Mouse (Mus musculus): ENCODE results near the gene Ntm. TPM values are rescaled to one million over a fixed set of nuclear protein-coding genes. Genes with fewer than 3 reads are reported as not detected.

Ntm gene
- polyA plus RNA-seq, 1 experiment from 2014 or later: 14.3 TPM

DNA sequence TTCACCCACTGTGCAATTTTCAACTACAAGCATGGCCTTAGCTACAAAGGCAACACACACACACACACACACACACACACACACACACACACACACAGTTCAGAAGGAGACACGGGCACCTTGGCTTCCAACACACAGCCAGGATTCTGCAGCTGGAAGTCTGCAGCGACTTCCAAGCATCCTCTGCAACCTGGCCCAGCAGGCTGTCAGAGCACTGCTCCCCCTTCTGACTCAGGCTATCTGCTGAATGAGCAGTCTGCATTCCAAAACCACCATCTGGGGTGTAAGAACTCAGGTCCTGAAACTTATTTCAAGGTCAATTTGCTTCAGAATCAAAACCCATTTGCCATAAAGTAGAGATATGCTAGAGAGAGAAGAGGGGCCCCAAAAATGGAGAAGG, 246.1 kb downstream of the Ntm start:
- no peak overlapping the region for H3K27ac ChIP-seq (ENCODE audit: low read depth, low read length)
- H3K27me3 ChIP-seq (ENCODE audit: control insufficient read depth, insufficient read depth, low read length): no peaks in the 10 kb centered on the region
- no peak overlapping the region for H3K9ac ChIP-seq (ENCODE audit: low read length)
- no peaks in the 10 kb centered on the region; the same call in 1 of the 2 replicates for H3K4me1 ChIP-seq (replicated peaks; ENCODE audit: control insufficient read depth, insufficient read depth, low read length)
- WGBS: 50% methylated on average over 2 of the region's 2 CpGs
- H3K4me3 ChIP-seq (ENCODE audit: low read depth, low read length): no peak overlapping the region
- ATAC-seq (replicated peaks; ENCODE audit: low FRiP score) (no peak), DNase-seq (ENCODE audit: low spot score) (no peak)
- no peaks in the 10 kb centered on the region for H3K9me3 ChIP-seq (ENCODE audit: control insufficient read depth, low read length)
- H3K36me3 ChIP-seq (ENCODE audit: control insufficient read depth, insufficient read depth, low read length): no peaks in the 10 kb centered on the region
- no peak overlapping the region for H3K4me2 ChIP-seq (ENCODE audit: low read depth, low read length, severe bottlenecking)

DNA sequence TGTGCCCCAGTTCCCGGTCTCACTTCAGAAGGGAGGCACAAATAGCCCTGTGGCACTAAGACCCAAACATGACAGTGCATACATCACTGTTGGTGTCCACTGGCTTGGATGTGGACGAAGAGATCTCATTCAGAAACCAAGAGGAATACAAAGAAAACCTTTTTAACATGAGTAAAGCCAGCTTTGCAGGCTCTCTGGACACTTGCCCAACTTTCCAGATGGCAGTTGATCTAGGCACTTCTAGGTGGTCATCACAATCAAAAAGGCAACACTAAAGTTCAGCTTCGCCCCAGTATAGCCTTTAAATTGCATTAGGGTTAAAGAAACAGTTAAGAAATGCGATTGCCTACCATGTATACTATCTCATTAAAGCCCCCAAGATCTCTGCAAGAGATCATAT, 264.7 kb downstream of the Ntm start:
- ATAC-seq (replicated peaks; ENCODE audit: low FRiP score): no peak

DNA sequence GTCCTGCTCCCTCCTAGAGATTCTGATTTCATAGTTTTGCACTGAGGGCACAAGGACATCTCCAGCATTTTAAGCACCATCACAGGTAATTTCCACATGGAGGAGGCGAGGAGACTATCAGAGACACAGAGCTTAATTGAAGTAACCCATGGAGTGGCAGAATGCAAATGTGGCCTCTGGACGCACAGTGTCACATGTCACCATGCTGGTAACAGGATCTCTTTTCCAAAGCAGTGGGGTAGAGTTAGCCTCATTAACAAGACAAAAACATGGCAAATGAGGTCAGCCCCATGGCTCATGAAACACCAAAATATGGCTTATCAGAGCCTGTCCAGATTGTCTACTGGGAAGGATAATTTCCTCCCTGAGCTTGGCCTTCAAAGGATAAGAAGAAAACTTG, 268.8 kb downstream of the Ntm start:
- 24% methylated on average over 2 of the region's 2 CpGs for WGBS
- no peak for ATAC-seq (replicated peaks; ENCODE audit: low FRiP score)
- no peak overlapping the region for H3K27ac ChIP-seq (ENCODE audit: low read depth, low read length)

More for the DNA sequence above, 264.7 kb downstream of the Ntm start:
- H3K9ac ChIP-seq (ENCODE audit: low read length): no peak overlapping the region
- no peaks in the 10 kb centered on the region for H3K27me3 ChIP-seq (ENCODE audit: control insufficient read depth, insufficient read depth, low read length)
- H3K4me3 ChIP-seq (ENCODE audit: low read depth, low read length): no peak overlapping the region
- H3K4me1 ChIP-seq (replicated peaks; ENCODE audit: control insufficient read depth, insufficient read depth, low read length): peaks cover 2% of the 10 kb centered on the region; the same call in 1 of the 2 replicates
- H3K9me3 ChIP-seq (ENCODE audit: control insufficient read depth, low read length): no peaks in the 10 kb centered on the region
- no peaks in the 10 kb centered on the region for H3K36me3 ChIP-seq (ENCODE audit: control insufficient read depth, insufficient read depth, low read length)
- DNase-seq (ENCODE audit: low spot score): no peak
- 81% methylated on average over 4 of the region's 4 CpGs for WGBS
- no peak overlapping the region for H3K4me2 ChIP-seq (ENCODE audit: low read depth, low read length, severe bottlenecking)
- H3K27ac ChIP-seq (ENCODE audit: low read depth, low read length): no peak overlapping the region

DNA sequence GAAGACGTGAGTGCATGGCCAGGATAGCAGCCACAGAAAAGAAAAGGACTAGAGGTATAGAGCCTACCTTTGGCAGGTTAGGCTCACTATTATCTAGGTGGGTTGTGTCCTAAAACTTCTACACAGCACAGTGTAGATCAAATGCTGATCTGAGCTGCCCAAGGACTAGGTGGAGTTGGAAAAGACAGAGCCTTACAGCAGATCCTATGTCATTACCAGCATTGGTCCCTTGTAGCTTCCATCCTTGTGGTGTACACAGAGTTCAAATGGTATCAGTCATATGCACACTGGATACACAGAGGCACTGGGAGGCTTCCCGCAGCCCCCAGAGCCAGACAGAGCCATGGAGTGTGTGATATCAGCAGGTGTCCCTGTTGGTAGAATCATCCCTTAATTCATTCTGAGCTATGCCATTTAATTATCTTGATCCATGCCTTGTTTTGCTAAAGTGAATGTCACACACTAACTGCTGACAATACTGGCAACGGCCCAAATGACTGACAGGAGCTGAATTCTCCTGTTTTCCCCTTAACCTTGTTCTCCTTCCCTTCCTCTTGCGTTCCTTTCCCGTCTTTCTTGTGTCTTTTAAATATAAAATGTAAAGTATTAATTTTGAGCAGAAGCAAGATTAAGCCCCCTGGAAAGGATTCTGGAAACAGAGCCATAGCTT, 271.6 kb downstream of the Ntm start:
- no peak for ATAC-seq (replicated peaks; ENCODE audit: low FRiP score)
- Histone ChIP-seq H3K27me3 (ENCODE audit: control insufficient read depth, insufficient read depth, low read length) (no peaks in the 10 kb centered on the region), H3K4me3 (ENCODE audit: low read depth, low read length) (no peak overlapping the region), H3K36me3 (ENCODE audit: control insufficient read depth, insufficient read depth, low read length) (no peaks in the 10 kb centered on the region), H3K4me2 (ENCODE audit: low read depth, low read length, severe bottlenecking) (no peak overlapping the region), H3K9ac (ENCODE audit: low read length) (no peak overlapping the region), H3K9me3 (ENCODE audit: control insufficient read depth, low read length) (no peaks in the 10 kb centered on the region), H3K4me1 (replicated peaks; ENCODE audit: control insufficient read depth, insufficient read depth, low read length) (peaks cover 2% of the 10 kb centered on the region; the same call in 1 of the 2 replicates), H3K27ac (ENCODE audit: low read depth, low read length) (no peak overlapping the region)
- DNase-seq (ENCODE audit: low spot score): no peak
- 73% methylated on average over 5 of the region's 5 CpGs for whole genome bisulfite sequencing

More for the DNA sequence above, 268.8 kb downstream of the Ntm start:
- Histone ChIP-seq H3K27me3 (ENCODE audit: control insufficient read depth, insufficient read depth, low read length) (no peaks in the 10 kb centered on the region), H3K4me3 (ENCODE audit: low read depth, low read length) (no peak overlapping the region), H3K4me2 (ENCODE audit: low read depth, low read length, severe bottlenecking) (no peak overlapping the region), H3K4me1 (replicated peaks; ENCODE audit: control insufficient read depth, insufficient read depth, low read length) (peaks cover 2% of the 10 kb centered on the region; the same call in 1 of the 2 replicates), H3K36me3 (ENCODE audit: control insufficient read depth, insufficient read depth, low read length) (no peaks in the 10 kb centered on the region), H3K9ac (ENCODE audit: low read length) (no peak overlapping the region), H3K9me3 (ENCODE audit: control insufficient read depth, low read length) (no peaks in the 10 kb centered on the region)
- DNase-seq (ENCODE audit: low spot score): no peak

DNA sequence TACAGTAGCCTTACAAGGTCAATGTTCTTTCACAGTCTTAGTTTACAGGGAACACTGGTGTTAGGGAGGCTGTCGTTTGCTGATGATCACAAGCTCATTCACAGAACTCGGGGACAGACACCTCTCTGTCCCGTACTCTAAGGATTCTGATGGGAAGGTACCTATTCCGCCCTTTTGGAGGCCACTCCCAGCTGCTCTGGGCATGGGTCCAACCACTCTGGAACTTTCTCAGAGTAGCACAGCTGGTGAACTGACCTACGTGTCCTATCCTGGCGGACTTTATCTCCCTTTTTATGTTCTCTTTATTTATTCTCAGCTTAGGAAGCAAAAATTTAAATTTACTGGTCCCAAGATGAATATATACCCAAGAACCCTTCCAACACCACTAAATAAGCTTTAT, 280.7 kb downstream of the Ntm start:
- Histone ChIP-seq H3K27ac (ENCODE audit: low read depth, low read length) (no peak overlapping the region), H3K4me2 (ENCODE audit: low read depth, low read length, severe bottlenecking) (no peak overlapping the region), H3K9me3 (ENCODE audit: control insufficient read depth, low read length) (no peaks in the 10 kb centered on the region), H3K9ac (ENCODE audit: low read length) (no peak overlapping the region), H3K36me3 (ENCODE audit: control insufficient read depth, insufficient read depth, low read length) (no peaks in the 10 kb centered on the region), H3K27me3 (ENCODE audit: control insufficient read depth, insufficient read depth, low read length) (no peaks in the 10 kb centered on the region), H3K4me3 (ENCODE audit: low read depth, low read length) (no peak overlapping the region), H3K4me1 (replicated peaks; ENCODE audit: control insufficient read depth, insufficient read depth, low read length) (0 out of 2 replicates have a peak, but pooled peaks cover 3% of the 10 kb centered on the region)
- 88% methylated on average over 6 of the region's 6 CpGs for WGBS
- ATAC-seq (replicated peaks; ENCODE audit: low FRiP score) (no peak), DNase-seq (ENCODE audit: low spot score) (no peak)

DNA sequence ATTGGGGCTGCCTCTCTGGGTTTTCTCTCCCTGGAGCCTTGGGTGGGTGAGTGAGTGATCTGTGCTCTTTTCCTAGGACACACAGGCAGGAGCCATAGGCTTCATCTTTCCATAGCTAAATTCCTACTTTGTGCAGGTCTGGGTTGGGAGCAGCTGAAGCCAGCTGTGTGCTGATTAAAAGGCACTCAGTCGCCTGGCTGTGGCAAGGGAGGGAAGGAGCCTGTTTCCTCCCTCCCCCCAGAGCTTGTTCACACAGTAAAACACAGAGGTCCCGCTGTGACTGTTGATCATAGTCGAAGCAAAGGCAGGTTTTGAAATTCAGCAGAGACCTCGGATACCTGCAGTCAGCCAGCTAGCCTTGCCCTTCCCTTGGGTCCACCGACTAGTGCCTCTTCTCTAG, 282.3 kb downstream of the Ntm start:
- Histone ChIP-seq H3K9me3 (ENCODE audit: control insufficient read depth, low read length) (no peaks in the 10 kb centered on the region), H3K9ac (ENCODE audit: low read length) (no peak overlapping the region), H3K27me3 (ENCODE audit: control insufficient read depth, insufficient read depth, low read length) (no peaks in the 10 kb centered on the region), H3K4me1 (replicated peaks; ENCODE audit: control insufficient read depth, insufficient read depth, low read length) (0 out of 2 replicates have a peak, but pooled peaks cover 3% of the 10 kb centered on the region), H3K27ac (ENCODE audit: low read depth, low read length) (no peak overlapping the region), H3K4me3 (ENCODE audit: low read depth, low read length) (no peak overlapping the region), H3K36me3 (ENCODE audit: control insufficient read depth, insufficient read depth, low read length) (no peaks in the 10 kb centered on the region), H3K4me2 (ENCODE audit: low read depth, low read length, severe bottlenecking) (no peak overlapping the region)
- ATAC-seq (replicated peaks; ENCODE audit: low FRiP score): no peak
- 15% methylated on average over 5 of the region's 5 CpGs for WGBS
- no peak for DNase-seq (ENCODE audit: low spot score)

DNA sequence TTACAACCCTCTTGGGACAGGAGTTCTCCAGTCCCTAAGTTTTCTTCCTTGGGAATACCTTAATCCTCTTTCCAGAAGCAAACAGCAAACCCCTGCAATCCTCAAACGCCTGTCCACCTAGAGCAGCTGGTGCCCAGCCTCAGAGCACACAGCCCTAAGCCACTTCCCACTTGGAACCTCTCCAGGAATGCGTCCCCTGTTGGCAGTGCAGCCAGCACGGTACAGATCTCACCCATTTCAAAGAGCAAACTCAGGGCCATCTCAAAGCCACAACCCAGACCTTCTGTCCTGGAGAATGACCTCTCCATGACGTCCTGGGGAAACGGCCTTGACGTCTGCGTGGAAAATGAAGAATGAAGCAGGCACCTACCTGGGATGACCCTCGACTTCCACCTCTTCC, 289.0 kb downstream of the Ntm start:
- Histone ChIP-seq H3K9ac (ENCODE audit: low read length) (no peak overlapping the region), H3K4me3 (ENCODE audit: low read depth, low read length) (no peak overlapping the region), H3K27ac (ENCODE audit: low read depth, low read length) (no peak overlapping the region), H3K4me1 (replicated peaks; ENCODE audit: control insufficient read depth, insufficient read depth, low read length) (no peaks in the 10 kb centered on the region), H3K9me3 (ENCODE audit: control insufficient read depth, low read length) (no peaks in the 10 kb centered on the region), H3K36me3 (ENCODE audit: control insufficient read depth, insufficient read depth, low read length) (no peaks in the 10 kb centered on the region), H3K27me3 (ENCODE audit: control insufficient read depth, insufficient read depth, low read length) (no peaks in the 10 kb centered on the region), H3K4me2 (ENCODE audit: low read depth, low read length, severe bottlenecking) (no peak overlapping the region)
- ATAC-seq (replicated peaks; ENCODE audit: low FRiP score) (no peak), DNase-seq (ENCODE audit: low spot score) (no peak)
- 70% methylated on average over 8 of the region's 8 CpGs for WGBS

DNA sequence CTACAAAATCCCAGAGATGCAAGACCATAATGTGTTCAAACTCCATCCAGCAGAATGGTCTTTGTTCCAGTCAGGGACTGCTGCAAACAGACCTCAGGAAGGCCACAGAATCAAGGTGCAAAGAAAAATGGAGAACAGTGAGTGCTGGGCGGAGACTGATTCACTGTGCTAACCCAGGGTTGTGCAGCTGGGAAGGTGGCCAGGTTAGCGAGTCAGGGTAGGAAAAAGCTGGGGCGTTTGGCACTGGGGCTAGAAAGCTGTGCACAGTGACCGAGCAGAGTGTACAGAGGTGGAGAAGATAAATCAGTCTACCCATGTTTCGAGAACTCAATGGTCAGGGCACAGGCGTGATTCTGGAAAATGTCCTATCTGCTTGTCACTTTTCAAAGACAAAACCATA, 291.1 kb downstream of the Ntm start:
- DNase-seq (ENCODE audit: low spot score): peak; percentile 31
- Histone ChIP-seq H3K27me3 (ENCODE audit: control insufficient read depth, insufficient read depth, low read length) (no peaks in the 10 kb centered on the region), H3K36me3 (ENCODE audit: control insufficient read depth, insufficient read depth, low read length) (no peaks in the 10 kb centered on the region), H3K27ac (ENCODE audit: low read depth, low read length) (no peak overlapping the region), H3K4me2 (ENCODE audit: low read depth, low read length, severe bottlenecking) (no peak overlapping the region), H3K4me1 (replicated peaks; ENCODE audit: control insufficient read depth, insufficient read depth, low read length) (no peaks in the 10 kb centered on the region), H3K4me3 (ENCODE audit: low read depth, low read length) (no peak overlapping the region), H3K9me3 (ENCODE audit: control insufficient read depth, low read length) (no peaks in the 10 kb centered on the region), H3K9ac (ENCODE audit: low read length) (no peak overlapping the region)
- no peak for ATAC-seq (replicated peaks; ENCODE audit: low FRiP score)
- 89% methylated on average over 6 of the region's 6 CpGs for WGBS

DNA sequence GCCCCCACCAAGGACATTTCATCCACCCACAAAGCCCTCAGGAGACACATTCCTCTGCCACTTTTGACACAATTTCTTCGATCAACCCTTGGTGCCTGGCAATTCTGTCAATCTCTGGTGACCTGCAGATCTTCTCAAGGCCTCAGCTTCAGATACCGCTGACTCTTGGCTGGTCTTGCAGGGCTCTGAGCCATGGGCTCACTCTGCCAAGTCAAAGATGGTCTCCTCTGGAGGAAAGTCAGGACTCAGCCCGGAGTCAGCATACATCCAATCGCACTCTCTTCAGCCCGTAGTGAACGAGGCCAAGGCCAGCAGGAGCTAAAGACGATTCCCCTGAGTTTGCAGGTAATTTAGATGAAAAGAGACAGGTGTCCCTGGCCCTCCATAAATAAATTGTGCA, 299.7 kb downstream of the Ntm start:
- no peak overlapping the region for H3K9ac ChIP-seq (ENCODE audit: low read length)

More for the DNA sequence above, 299.7 kb downstream of the Ntm start:
- no peak overlapping the region for H3K4me3 ChIP-seq (ENCODE audit: low read depth, low read length)
- no peak overlapping the region for H3K27ac ChIP-seq (ENCODE audit: low read depth, low read length)
- H3K36me3 ChIP-seq (ENCODE audit: control insufficient read depth, insufficient read depth, low read length): no peaks in the 10 kb centered on the region
- no peak overlapping the region for H3K4me2 ChIP-seq (ENCODE audit: low read depth, low read length, severe bottlenecking)
- 89% methylated on average over 7 of the region's 7 CpGs for WGBS
- DNase-seq (ENCODE audit: low spot score) (no peak), ATAC-seq (replicated peaks; ENCODE audit: low FRiP score) (no peak)
- H3K9me3 ChIP-seq (ENCODE audit: control insufficient read depth, low read length): no peaks in the 10 kb centered on the region
- H3K4me1 ChIP-seq (replicated peaks; ENCODE audit: control insufficient read depth, insufficient read depth, low read length): 0 out of 2 replicates have a peak, but pooled peaks cover 2% of the 10 kb centered on the region
- no peaks in the 10 kb centered on the region; the same call in 1 of the 2 replicates for H3K27me3 ChIP-seq (ENCODE audit: control insufficient read depth, insufficient read depth, low read length)

All from forebrain, embryonic 11.5 days (tissue).